Mouse (Mus musculus) embryonic facial prominence, embryonic 12.5 days (tissue): ENCODE data around the gene Setdb1. TPM values are rescaled to one million over a fixed set of nuclear protein-coding genes. Genes with fewer than 3 reads are reported as not detected.
"Not testable (repeated sequence)": the region's sequence is repeated elsewhere in the genome, so short reads cannot be mapped to it uniquely, and the experiment has no call there.

Source experiments
- ATAC-seq: fragments of 200-750 bp; cut with Nextera tagmentation; 2 replicates; pipeline ENCODE4 v1.8.0; 2017; ENCODE audit not compliant: insufficient number of reproducible peaks, insufficient read depth, low FRiP score, low TSS enrichment
- H3K27ac ChIP-seq: fragments of 300-500 bp; sonication (generic); 2 replicates; pipeline ENCODE4 v1.5.1; 2016; ENCODE audit warnings: mild to moderate bottlenecking
- H3K27me3 ChIP-seq: fragments of 300-500 bp; sonication (generic); 2 replicates; pipeline ENCODE4 v1.6.1; 2016; ENCODE audit warnings: mild to moderate bottlenecking, moderate library complexity
- H3K36me3 ChIP-seq: fragments of 300-500 bp; sonication (generic); 2 replicates; pipeline ENCODE4 v1.6.1; 2016; ENCODE audit warnings: mild to moderate bottlenecking
- H3K4me1 ChIP-seq: fragments of 300-500 bp; sonication (generic); 2 replicates; pipeline ENCODE4 v1.6.1; 2016
- H3K4me2 ChIP-seq: fragments of 300-500 bp; sonication (generic); replicated peaks from 2 replicates; pipeline ENCODE4 v1.6.1; 2016; ENCODE audit warnings: mild to moderate bottlenecking, moderate library complexity
- H3K4me3 ChIP-seq: fragments of 300-500 bp; sonication (generic); 2 replicates; pipeline ENCODE4 v1.5.1; 2016; ENCODE audit warnings: mild to moderate bottlenecking
- H3K9ac ChIP-seq: fragments of 300-500 bp; sonication (generic); 2 replicates; pipeline ENCODE4 v1.6.1; 2016; ENCODE audit warnings: mild to moderate bottlenecking, moderate library complexity
- H3K9me3 ChIP-seq: fragments of 300-500 bp; sonication (generic); 2 replicates; pipeline ENCODE4 v1.6.1; 2016; ENCODE audit warnings: mild to moderate bottlenecking, moderate library complexity
- WGBS: fragments of 180-500 bp; shearing (Covaris S2); methylation state at CpG from one replicate; pipeline ENCODE4 v1.1.7; 2016; 5-methylcytosine and 5-hydroxymethylcytosine counted together
- polyA plus RNA-seq: library from polyadenylated mRNA; unstranded; fragments of >200 nt; fragmentation: Nextera tagmentation; extraction: Ambion mirVana; gene quantifications from 2 replicates; pipeline ENCODE4 v1.2.1, GENCODE M21; 2016

Gene Setdb1
- polyA plus RNA-seq, 1 experiment from 2014 or later: 61.8 TPM

- not testable (repeated sequence) for H3K4me1 ChIP-seq, H3K4me2 ChIP-seq, H3K4me3 ChIP-seq, H3K9ac ChIP-seq, H3K9me3 ChIP-seq, H3K27ac ChIP-seq, H3K27me3 ChIP-seq, ATAC-seq
- peaks cover 85% of the 10 kb centered on the region for H3K36me3 ChIP-seq
- WGBS: 94% methylated on average over 9 of the region's 9 CpGs
These were observed 13.5 kb downstream of the Setdb1 start for GRCm38 (mm10) chr3:95343356-95344000.

DNA sequence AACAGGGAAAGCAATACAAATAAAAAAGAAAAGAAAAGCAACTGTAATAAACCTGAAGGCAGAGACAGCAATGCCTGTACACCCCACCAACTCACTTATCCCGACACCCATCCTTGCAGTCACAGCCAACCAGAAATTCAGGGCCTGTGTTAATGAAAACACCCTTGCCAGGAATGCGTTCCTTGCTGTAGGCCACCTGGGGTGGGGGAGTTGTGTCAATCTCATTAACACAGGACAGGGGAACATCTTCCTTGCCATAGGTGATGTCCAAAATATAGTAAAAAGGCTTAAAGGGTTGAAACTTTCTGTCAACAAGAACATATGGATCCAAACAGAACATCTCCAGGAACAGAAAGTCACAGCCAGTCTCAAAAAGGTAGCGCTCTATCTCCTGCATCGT is 18.8 kb downstream of the Setdb1 start:
- Histone ChIP-seq H3K27me3 (no peaks in the 10 kb centered on the region), H3K36me3 (peaks cover 94% of the 10 kb centered on the region), H3K9ac (no peak overlapping the region), H3K4me1 (no peaks in the 10 kb centered on the region), H3K4me3 (no peak overlapping the region), H3K27ac (no peak overlapping the region), H3K9me3 (no peaks in the 10 kb centered on the region), H3K4me2 (no peak overlapping the region)
- no peak for ATAC-seq
- 92% methylated on average over 4 of the region's 4 CpGs for WGBS

GRCm38 (mm10) chr3:95337345-95337744 is 19.7 kb downstream of the Setdb1 start:
- Histone ChIP-seq H3K4me2 (no peak overlapping the region), H3K27ac (no peak overlapping the region), H3K4me3 (no peak overlapping the region), H3K9ac (no peak overlapping the region), H3K4me1 (no peaks in the 10 kb centered on the region), H3K27me3 (no peaks in the 10 kb centered on the region), H3K36me3 (peaks cover 95% of the 10 kb centered on the region), H3K9me3 (no peaks in the 10 kb centered on the region)
- no peak for ATAC-seq
- WGBS: 93% methylated on average over 4 of the region's 4 CpGs

- no peak for ATAC-seq
- Histone ChIP-seq H3K27ac (no peak overlapping the region), H3K4me3 (no peak overlapping the region), H3K4me2 (no peak overlapping the region), H3K27me3 (no peaks in the 10 kb centered on the region), H3K9ac (no peak overlapping the region), H3K4me1 (no peaks in the 10 kb centered on the region), H3K36me3 (peaks cover 80% of the 10 kb centered on the region), H3K9me3 (no peaks in the 10 kb centered on the region)
- WGBS: 71% methylated on average over 1 of the region's 1 CpGs
These were observed 25.5 kb downstream of the Setdb1 start for GRCm38 (mm10) chr3:95331528-95331927.

- 88% methylated on average over 1 of the region's 1 CpGs for WGBS
These were observed 28.1 kb downstream of the Setdb1 start for GRCm38 (mm10) chr3:95328803-95329404.

DNA sequence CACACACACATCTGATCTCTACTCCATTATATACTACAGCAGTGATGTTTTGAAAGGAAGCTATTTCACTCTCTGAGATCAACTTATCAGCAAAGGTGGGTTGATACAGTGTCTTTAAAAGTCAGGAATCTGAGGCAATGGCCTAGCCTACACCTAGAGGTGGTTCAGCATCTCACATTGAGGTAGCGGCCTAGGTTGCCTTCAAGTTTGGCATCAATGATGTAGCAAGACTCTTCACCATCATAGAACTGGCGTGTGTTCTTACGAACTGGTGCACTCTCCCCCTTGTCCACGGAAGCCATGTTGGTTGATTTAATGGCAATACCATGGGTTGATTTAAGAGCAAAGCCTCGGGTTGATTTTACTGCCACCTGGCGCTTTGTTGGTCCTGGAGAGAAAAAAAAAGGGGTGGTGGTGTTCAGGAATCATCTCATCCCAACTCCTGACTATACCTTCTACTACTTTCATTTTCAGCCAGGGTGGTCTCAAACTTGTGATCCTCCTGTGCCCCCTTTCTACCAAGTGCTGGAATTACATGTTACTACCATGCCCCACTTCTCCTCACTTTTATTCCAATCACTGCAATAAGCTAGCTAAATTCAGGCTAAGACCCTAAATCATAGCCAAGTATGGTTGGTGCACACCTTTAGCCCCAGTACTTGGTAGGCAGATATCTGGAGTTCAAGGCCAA is 32.4 kb downstream of the Setdb1 start:
- Histone ChIP-seq H3K36me3 (peaks cover 92% of the 10 kb centered on the region), H3K4me1 (0 out of 2 replicates have a peak, but pooled peaks cover 2% of the 10 kb centered on the region), H3K9ac (no peak overlapping the region), H3K27me3 (no peaks in the 10 kb centered on the region), H3K9me3 (no peaks in the 10 kb centered on the region), H3K4me2 (no peak overlapping the region), H3K4me3 (no peak overlapping the region), H3K27ac (no peak overlapping the region)
- 98% methylated on average over 6 of the region's 6 CpGs for WGBS
- no peak for ATAC-seq

More at GRCm38 (mm10) chr3:95328803-95329404, 28.1 kb downstream of the Setdb1 start:
- H3K9me3 ChIP-seq: no peaks in the 10 kb centered on the region
- no peak overlapping the region for H3K27ac ChIP-seq
- no peaks in the 10 kb centered on the region for H3K4me1 ChIP-seq
- no peak overlapping the region for H3K4me2 ChIP-seq
- no peaks in the 10 kb centered on the region for H3K27me3 ChIP-seq
- no peak for ATAC-seq
- H3K4me3 ChIP-seq: no peak overlapping the region
- H3K36me3 ChIP-seq: peaks cover 85% of the 10 kb centered on the region
- no peak overlapping the region for H3K9ac ChIP-seq

DNA sequence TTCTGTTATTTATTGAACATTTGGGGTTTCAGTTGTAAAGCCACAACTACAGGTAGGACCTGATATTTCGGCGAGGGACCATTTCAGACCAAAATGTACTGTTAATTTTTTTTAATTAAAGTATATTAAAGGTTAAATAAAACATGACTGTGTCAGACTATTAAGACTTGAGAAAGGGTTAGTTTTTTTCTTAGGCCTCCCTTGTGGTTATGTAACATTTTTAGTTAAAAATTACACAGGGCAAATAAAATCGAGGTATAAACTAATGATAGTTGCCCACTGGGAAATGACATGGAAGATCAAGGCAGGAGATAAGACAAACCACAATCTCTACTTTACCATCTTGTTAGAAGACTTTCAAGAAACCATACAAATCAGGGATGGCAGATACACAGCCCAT is 33.6 kb downstream of the Setdb1 start:
- Histone ChIP-seq H3K4me3 (no peak overlapping the region), H3K4me1 (peaks cover 11% of the 10 kb centered on the region; the same call in 1 of the 2 replicates), H3K9me3 (no peaks in the 10 kb centered on the region), H3K27ac (no peak overlapping the region), H3K9ac (no peak overlapping the region), H3K36me3 (peaks cover 93% of the 10 kb centered on the region), H3K27me3 (no peaks in the 10 kb centered on the region), H3K4me2 (no peak overlapping the region)
- no peak for ATAC-seq
- 94% methylated on average over 3 of the region's 3 CpGs for WGBS

DNA sequence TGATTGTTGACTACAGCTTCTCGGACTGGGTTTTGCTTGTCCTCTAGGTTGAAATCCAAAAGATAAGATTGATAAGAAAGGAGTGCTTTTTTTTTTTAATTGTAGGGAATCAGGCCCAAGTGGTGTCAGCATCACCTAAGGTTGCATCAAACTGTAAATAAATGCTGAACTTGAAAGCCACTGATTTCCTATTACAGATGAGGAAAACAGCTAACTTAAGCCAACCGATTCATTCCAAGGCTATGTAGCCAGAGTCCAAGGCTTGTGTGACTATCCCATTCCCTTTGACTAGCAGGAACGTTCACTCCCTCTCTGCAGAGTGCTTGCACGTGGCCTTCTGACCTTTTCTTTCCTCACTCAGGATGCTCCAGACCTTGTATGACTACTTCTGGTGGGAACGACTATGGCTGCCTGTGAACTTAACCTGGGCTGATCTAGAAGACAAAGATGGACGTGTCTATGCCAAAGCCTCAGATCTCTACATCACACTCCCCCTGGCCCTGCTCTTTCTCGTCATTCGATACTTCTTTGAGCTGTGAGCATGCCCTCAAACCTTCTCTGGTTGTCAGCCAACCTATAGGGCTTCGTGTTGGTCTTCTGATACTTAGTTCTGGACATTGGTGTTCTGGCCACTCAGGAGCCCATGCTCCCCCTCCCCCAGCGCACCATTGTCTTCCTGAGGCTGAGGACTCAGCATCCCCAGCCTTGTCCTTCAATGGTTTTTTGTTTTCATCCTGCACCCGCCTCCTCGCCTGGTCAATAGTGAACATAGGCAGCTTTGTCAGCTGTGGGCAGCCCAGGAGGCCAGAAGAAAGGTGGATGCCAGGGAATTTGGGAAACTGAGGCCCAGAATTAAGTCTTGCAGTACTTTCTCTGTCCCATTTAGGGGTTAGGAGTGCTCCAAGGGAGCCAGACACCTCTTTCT is 37.0 kb downstream of the Setdb1 start:
- Histone ChIP-seq H3K4me1 (peaks cover 30% of the 10 kb centered on the region), H3K27me3 (no peaks in the 10 kb centered on the region), H3K9me3 (no peaks in the 10 kb centered on the region), H3K9ac (no peak overlapping the region), H3K4me2 (no peak overlapping the region), H3K36me3 (peaks cover 59% of the 10 kb centered on the region), H3K4me3 (no peak overlapping the region), H3K27ac (no peak overlapping the region)
- ATAC-seq: no peak
- 69% methylated on average over 12 of the region's 12 CpGs for WGBS

DNA sequence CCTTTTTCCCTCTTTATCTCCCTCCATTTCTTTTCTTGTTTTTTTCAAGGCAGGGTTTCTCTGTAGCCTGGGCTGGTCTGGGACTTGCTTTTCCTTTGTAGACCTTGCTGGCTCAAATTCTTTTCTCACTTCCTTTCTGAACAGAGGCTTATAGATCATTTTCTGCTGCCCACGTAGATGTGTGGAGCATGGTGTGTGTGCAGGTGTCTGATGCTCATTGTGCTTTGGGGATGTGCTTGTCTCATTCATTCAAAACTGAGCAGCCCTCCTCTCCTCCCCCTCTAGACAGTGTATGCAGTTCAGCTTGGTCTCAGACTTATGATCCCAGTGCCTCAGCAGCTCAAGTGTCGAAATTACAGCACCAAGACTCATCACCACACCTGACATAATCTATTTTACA is 37.9 kb downstream of the Setdb1 start:
- peaks cover 51% of the 10 kb centered on the region for H3K36me3 ChIP-seq
- H3K27me3 ChIP-seq: no peaks in the 10 kb centered on the region
- H3K9me3 ChIP-seq: no peaks in the 10 kb centered on the region
- no peak overlapping the region for H3K4me2 ChIP-seq
- no peak overlapping the region for H3K27ac ChIP-seq
- WGBS: 61% methylated on average over 2 of the region's 2 CpGs
- peaks cover 30% of the 10 kb centered on the region for H3K4me1 ChIP-seq
- no peak overlapping the region for H3K9ac ChIP-seq
- ATAC-seq: no peak
- H3K4me3 ChIP-seq: no peak overlapping the region

GRCm38 (mm10) chr3:95318548-95318947 is 38.5 kb downstream of the Setdb1 start:
- Histone ChIP-seq H3K4me1 (peaks cover 30% of the 10 kb centered on the region), H3K27me3 (no peaks in the 10 kb centered on the region), H3K36me3 (peaks cover 45% of the 10 kb centered on the region), H3K9me3 (no peaks in the 10 kb centered on the region), H3K4me3 (no peak overlapping the region), H3K4me2 (no peak overlapping the region), H3K9ac (no peak overlapping the region), H3K27ac (0 out of 2 replicates have a peak overlapping the region, but pooled peaks have one; percentile 8)
- no peak for ATAC-seq
- 49% methylated on average over 6 of the region's 6 CpGs for WGBS

- H3K4me3 ChIP-seq: peak overlapping the region; percentile 5; the same call in 1 of the 2 replicates
These were observed 39.5 kb downstream of the Setdb1 start for GRCm38 (mm10) chr3:95317414-95318080.

More at GRCm38 (mm10) chr3:95317414-95318080, 39.5 kb downstream of the Setdb1 start:
- no peak for ATAC-seq
- peak overlapping the region; percentile 28 for H3K4me2 ChIP-seq
- peaks cover 35% of the 10 kb centered on the region for H3K36me3 ChIP-seq
- no peaks in the 10 kb centered on the region for H3K27me3 ChIP-seq
- H3K9me3 ChIP-seq: no peaks in the 10 kb centered on the region
- H3K4me1 ChIP-seq: peaks cover 30% of the 10 kb centered on the region
- WGBS: 19% methylated on average over 12 of the region's 12 CpGs
- no peak overlapping the region for H3K9ac ChIP-seq
- H3K27ac ChIP-seq: no peak overlapping the region
